Mouse (Mus musculus): ENCODE measurements at regions not wholly inside any gene's neighbourhood (a gene's known extent, or its start where the extent isn't known, plus 50 kb on each side); places are given as distances from the start of the nearest gene placed in this dataset.

GRCm38 (mm10) chr2:80717979-80718378 is 100.9 kb downstream of the Nup35 start:
- intact Hi-C loops (cut with DNase I) = no loop called here
- DNase-seq = no peak

- intact Hi-C loops (cut with DNase I) = no loop called here
- DNase-seq = no peak
Measured at GRCm38 (mm10) chr2:80724085-80724484, 107.0 kb downstream of the Nup35 start.

GRCm38 (mm10) chr2:80731324-80731723 is 114.3 kb downstream of the Nup35 start:
- peak; percentile 3 for DNase-seq

GRCm38 (mm10) chr2:80746737-80747136 is 129.7 kb downstream of the Nup35 start:
- no peak for DNase-seq
- intact Hi-C loops (cut with DNase I) = no loop called here

More at GRCm38 (mm10) chr2:80731324-80731723, 114.3 kb downstream of the Nup35 start:
- intact Hi-C loops (cut with DNase I) = no loop called here

GRCm38 (mm10) chr2:80762013-80762612 is 145.1 kb downstream of the Nup35 start:
- intact Hi-C loops (cut with DNase I) = loop anchor here (5.0 kb wide), 1 partner anchor 1290 kb away; the partner anchor contains the start of gene Zfp804a
- DNase-seq = peak; percentile 31

- peak; percentile 9 for DNase-seq
- intact Hi-C loops (cut with DNase I) = no loop called here
Measured at GRCm38 (mm10) chr2:80771176-80771575, 154.1 kb downstream of the Nup35 start.

DNA sequence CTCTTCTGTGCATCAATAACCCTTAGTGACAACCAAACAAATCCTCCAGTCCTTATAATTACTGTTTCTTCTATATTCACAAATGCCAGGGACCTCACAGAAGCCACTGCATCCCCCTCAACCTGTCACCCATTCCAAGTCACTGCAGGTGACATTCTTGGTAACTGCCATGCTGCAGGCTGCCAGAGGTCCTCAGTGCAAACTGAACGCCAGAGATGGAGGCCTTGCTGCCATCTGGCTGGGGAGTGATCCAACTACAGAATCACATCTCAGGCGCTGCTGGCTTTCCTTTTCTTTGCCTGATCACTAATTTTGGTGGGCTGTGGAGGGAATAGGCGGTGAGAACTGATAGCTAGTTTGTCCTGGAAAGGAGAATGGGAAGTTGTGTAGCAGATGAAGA is 155.4 kb downstream of the Nup35 start:
- intact Hi-C loops (cut with DNase I) = no loop called here
- peak; percentile 78 for DNase-seq

GRCm38 (mm10) chr2:80786370-80786769 is 169.3 kb downstream of the Nup35 start:
- no peak for DNase-seq
- intact Hi-C loops (cut with DNase I) = no loop called here

DNA sequence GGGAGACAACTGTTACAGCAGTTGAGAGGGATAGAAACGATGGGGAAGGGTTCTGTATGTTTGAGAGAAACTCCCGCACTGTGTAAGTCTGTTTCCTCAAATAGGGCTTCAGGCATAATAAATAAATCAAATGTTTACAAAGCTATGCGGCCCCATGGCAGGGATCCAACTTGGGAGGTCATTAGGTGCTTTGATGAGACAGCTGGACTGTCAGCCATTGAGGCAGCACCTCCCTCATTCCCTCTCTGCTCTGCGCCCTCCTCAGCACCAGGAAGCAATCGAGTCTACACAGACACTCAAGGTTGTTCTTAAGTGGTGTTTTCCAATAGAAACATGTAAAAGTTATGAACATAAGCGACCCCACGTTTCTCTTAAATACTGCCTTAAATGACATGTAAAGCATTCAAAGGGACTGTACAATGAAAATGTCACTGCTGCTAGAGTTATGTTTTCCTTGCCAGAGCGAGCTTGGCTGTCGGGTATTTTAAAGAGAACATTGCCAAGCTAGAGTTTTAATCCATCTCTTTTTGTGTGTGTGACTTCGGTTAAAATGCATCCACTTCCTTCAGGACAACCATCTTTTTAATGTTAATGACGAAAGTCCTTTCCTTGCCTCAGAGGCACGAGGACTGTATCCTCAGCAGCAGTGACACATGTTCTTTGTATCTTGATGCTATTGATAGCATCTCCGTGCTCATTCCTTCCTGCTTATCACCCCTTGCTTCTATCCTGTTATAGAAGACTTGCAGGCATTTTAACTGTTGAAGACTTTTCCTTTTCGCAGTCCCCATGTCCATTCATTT is 176.5 kb downstream of the Nup35 start:
- DNase-seq = peak; percentile 8
- intact Hi-C loops (cut with DNase I) = no loop called here

DNA sequence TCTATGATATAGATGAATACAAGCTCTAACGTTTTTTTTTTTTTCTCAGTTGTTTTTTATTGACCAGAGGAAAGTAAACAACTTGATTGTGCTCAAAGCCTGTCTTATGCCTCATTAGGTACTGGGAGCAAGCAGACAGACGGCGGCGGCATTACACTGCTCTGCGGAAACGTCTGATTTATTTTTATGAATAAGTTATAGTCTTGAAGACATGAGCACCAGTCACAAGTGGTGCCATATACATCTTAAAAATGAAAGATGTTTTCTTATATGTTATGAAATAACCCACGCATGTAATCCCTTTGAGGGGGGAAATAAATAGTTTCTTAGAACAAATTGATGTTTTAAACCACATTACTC is 177.1 kb downstream of the Nup35 start:
- DNase-seq = no peak
- intact Hi-C loops (cut with DNase I) = no loop called here

DNA sequence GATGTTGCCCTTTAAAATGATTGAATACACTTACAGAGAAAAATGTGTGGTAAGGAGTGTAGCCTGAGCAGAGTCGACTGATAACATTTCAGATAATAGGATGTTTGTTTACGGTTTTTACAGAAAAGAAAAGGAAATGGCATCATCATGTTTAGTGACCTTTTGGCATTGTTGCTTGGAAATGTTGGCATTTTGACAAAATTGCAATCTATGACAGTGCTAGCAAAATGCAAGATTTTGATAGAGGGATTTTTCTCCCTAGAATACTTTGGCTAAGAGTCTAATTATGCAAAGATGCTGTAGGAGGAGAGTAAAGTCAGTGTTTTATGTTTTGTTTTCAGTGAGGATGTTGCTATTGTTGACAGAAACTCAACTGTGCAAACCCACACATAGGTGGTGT is 202.2 kb downstream of the Nup35 start:
- intact Hi-C loops (cut with DNase I) = no loop called here
- no peak for DNase-seq

- DNase-seq = no peak
- intact Hi-C loops (cut with DNase I) = no loop called here
Measured at GRCm38 (mm10) chr2:80851056-80851455, 234.0 kb downstream of the Nup35 start.

GRCm38 (mm10) chr2:80855214-80855613 is 238.2 kb downstream of the Nup35 start:
- intact Hi-C loops (cut with DNase I) = no loop called here
- no peak for DNase-seq

- intact Hi-C loops (cut with DNase I) = no loop called here
- DNase-seq = peak; percentile 54
Measured at GRCm38 (mm10) chr2:80870046-80870445, 253.0 kb downstream of the Nup35 start.

GRCm38 (mm10) chr2:80870458-80870857 is 253.4 kb downstream of the Nup35 start:
- no peak for DNase-seq
- intact Hi-C loops (cut with DNase I) = no loop called here

DNA sequence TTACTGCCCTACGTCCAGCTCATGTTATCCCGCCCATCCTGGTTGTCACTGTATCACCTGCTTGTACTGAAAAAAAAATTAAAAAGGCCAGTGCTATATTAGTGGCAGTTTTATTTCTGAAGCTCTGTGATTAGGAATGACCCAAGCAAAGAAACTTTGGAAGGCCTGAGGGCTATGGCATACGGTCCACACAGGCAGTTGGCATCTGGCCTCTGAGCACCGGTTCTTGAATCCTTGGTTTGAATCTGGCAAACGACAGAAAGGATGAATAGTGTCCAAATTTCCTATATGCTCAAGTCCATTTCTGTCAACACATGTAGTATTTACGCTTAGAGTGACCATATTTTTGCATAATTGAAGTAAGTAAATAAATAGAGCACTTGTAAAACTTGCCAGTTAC is 254.3 kb downstream of the Nup35 start:
- intact Hi-C loops (cut with DNase I) = no loop called here
- DNase-seq = no peak

GRCm38 (mm10) chr2:80878437-80878836 is 261.4 kb downstream of the Nup35 start:
- no peak for DNase-seq
- intact Hi-C loops (cut with DNase I) = no loop called here

DNA sequence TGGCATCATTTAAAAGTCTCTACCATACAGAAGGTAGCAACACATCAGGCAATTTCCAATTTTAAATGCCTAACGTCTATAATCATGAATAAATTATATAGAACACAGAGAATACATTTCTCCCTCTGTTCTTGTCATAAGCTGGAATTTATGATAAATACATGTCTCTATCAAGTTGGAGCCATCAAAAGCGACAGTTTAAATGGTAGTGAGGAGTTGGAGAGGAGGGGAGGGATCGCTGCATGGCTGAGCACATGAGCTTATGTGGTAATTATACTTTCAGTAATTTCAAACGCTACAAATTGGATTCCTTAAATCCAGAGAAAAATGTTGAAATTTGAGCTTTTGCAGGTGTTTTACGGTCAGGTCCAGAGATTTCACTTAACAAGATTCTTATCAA is 267.2 kb downstream of the Nup35 start:
- intact Hi-C loops (cut with DNase I) = no loop called here
- no peak for DNase-seq

- DNase-seq = no peak
- intact Hi-C loops (cut with DNase I) = no loop called here
Measured at GRCm38 (mm10) chr2:80902050-80902449, 285.0 kb downstream of the Nup35 start.

DNA sequence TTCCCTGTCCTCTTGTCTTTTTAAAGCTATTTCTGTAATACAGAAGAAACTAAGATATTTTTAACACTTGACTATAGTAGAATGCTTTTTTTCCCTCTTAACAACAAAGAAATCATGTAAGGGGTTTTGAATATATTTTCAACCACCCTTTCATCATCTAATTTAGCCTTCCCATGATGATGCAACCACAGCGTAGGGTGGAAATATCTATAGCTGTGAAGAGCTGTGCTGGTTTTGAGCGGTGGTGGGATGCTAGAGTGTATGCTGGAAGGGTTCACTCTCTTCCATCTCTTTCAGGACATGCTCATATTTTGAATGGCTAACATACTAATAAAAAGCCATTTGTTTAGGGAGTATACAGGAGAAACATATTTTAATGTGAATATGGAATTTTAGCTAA is 296.4 kb downstream of the Nup35 start:
- intact Hi-C loops (cut with DNase I) = no loop called here
- no peak for DNase-seq

GRCm38 (mm10) chr2:80945521-80945920 is 328.5 kb downstream of the Nup35 start:
- intact Hi-C loops (cut with DNase I) = no loop called here
- DNase-seq = no peak

- no peak for DNase-seq
- intact Hi-C loops (cut with DNase I) = no loop called here
Measured at GRCm38 (mm10) chr2:80966766-80967165, 349.7 kb downstream of the Nup35 start.

Measured in left cerebral cortex, postnatal 4 days (tissue).